Mouse (Mus musculus) R1 (cell line): Measurements from ENCODE around the gene Ccdc85b.

Experiments used
- DNase-seq: peaks from one replicate; pipeline ENCODE4 v3.0.0-alpha.2; 2018; ENCODE audit warnings: low read depth, low spot score

The Ccdc85b gene

GRCm38 (mm10) chr19:5457746-5458442, at the start of gene Ccdc85b:
TSS of gene Ccdc85b (minus strand) at chr19:5457894.
- no peak for DNase-seq

GRCm38 (mm10) chr19:5503687-5504086, 46.0 kb upstream of the Ccdc85b start, which contains the start of gene 1700020D05Rik:
TSS of gene 1700020D05Rik (minus strand) at chr19:5503787.
- no peak for DNase-seq

DNA sequence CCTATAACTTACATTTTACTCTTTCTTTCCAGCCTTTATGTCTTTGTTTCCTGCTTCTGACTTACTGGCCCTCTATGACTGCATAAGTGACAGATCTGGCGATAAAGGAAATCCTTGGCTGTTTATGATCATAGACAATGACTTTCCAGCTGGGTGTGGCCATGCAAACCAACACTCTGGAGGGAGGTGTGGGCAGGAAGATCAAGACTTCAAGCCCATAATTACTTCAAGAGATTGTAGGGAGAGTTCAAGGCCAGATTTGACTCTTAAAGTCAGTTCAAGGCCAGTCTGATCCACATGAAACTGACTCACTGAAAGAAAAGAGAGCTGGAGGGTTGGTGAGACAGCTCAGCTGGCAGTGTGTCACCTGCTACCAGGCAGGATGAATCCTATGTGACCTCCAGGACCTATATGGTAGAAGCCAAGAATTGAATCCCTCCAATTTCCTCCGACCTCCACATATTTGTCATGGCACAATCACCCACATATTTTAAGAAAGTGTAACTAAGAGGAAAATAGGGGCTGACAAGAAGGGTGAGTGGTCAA, 42.7 kb upstream of the Ccdc85b start:
- no peak for DNase-seq

DNA sequence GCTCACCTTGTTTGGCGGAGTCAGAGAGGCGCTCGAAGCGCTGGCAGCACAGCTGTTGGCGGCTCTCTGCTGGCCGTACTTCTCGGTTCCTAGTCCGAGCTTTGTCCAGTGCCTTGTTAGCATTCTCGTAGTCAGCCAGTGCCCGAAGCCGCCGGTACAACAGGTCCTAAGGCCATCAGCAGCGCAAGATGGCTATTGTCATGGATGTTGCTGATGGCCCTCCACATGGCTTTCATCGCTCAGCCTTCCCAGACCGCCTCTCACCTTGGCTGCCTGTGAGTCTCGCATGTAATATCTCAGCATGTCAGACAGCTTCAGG, 38.3 kb upstream of the Ccdc85b start:
- DNase-seq = peak; percentile 54

DNA sequence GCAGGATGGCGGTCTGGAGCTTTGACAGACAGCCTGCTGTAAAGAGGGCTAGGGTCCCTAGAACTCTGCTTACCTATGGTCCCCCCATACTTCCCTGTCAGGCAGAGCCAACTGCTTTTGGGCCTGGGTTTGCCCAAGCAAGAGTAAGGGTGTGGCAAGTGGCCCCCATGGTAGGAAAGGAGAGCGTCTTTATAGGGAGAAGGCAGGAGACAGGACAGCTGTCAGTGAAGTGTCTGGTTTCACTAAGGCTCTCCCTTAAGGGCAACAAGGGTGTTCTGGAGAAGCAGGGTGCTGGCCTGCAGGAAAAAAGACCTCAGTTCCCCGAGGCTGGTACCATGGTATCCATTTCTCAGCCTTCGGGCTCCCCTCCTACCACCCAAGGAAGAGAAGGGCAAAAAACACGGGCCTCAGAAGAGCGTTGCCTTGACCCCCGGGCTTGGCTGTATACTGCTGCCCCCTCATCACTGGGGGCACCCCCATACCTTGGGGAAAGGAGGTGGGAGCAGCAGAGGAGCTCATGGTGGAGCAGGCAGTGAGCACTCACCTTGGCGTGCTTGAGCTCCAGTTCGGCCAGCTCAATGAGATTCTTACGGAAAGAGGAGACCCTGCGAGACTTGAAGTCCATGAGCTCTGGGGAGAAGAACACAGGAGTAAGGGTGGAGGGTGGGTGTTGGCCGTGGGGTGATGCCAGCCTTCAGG, 37.8 kb upstream of the Ccdc85b start:
- peak; percentile 53 for DNase-seq

- DNase-seq = no peak
These were observed 36.6 kb upstream of the Ccdc85b start for GRCm38 (mm10) chr19:5494314-5494713.

DNA sequence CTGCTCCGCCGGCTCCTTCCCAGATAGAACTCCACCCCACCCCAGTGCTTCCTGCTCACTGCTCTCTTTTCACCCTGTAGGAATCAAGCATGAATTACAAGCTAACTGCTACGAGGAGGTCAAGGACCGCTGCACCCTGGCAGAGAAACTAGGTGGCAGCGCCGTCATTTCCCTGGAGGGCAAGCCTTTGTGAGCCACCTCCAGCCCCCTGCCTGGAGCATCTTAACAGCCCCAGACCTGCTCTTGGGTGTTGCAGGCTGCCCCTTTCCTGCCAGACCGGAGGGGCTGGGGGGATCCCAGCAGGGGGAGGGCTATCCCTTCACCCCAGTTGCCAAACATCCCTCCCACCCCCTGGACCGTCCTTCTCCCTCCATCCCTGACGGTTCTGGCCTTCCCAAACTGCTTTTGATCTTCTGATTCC, 35.6 kb upstream of the Ccdc85b start:
- DNase-seq = peak; percentile 66

GRCm38 (mm10) chr19:5492641-5493040, 34.9 kb upstream of the Ccdc85b start:
- no peak for DNase-seq

DNA sequence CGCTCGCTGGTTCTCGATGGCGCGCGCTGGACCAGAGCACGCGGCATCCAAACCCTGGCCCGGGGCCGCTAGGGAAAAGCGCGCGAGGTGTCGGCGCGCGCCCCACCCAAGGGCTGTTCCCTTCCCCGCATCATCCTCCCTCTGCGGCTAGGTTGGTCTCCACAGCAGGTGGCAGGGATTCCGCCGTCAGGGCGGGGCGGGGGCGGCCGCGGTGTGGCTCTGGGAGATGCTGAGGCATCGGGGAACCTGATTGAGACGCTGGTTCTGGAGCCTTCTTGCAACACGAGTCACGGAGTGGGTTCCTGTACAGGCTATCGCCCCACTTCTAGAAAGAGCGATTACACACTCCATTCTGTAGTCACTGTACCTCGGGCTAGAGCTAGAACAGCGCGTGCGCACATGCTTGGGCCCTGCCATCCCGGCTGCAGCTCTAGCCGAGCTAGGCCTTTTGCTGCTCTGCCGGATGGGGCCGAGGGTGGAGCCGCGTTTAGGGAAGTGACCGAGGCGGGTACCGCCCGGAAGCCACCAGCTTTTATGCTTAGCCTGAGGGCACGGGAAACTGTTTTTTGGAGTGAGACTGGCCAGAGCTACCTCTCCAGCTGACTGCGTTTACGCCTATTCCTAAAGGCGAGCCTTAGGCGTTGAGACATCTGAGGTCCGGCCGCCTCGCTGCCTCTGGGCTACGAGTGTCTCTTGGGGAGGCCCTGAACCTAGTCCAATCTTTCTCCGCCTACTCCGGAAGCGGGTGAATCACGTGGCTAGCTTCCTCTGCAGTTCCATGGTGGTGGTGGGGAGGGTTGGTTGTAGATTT, 33.4 kb upstream of the Ccdc85b start:
- peak; percentile 92 for DNase-seq

DNA sequence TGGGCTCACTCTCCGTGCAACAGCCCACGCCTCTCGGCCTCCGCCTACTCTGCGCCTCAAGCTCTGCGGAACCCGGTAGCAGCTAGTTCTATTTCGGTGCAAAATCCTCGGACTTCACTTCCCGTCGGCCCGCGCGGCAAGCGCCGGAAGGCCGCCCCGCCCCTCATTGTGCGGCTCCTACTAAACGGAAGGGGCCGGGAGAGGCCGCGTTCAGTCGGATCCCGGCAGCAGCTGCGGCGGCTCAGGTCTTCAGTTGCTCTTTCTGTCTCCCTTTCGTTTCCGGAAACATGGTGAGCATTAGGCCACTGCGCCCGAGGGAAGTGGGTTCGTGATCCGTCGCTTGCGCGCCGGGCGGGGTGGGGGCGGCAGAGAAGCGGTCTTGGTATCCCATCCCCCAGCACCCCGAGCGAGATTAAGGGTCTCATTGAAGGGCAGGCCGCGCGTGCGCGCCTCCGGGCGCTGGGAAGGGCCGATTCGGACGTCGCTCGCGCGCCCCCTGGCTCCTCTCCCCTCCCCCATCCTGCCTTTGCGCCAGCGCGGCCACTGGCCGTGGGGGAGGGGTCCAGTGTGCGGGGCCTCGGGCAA, 32.7 kb upstream of the Ccdc85b start, which contains the start of gene Cfl1:
Gene Cfl1 (plus strand): TSS at position 143 of the 585 bp plus-strand sequence.
- DNase-seq = peak; percentile 97

GRCm38 (mm10) chr19:5489721-5490120, 32.0 kb upstream of the Ccdc85b start:
- peak; percentile 19 for DNase-seq

DNA sequence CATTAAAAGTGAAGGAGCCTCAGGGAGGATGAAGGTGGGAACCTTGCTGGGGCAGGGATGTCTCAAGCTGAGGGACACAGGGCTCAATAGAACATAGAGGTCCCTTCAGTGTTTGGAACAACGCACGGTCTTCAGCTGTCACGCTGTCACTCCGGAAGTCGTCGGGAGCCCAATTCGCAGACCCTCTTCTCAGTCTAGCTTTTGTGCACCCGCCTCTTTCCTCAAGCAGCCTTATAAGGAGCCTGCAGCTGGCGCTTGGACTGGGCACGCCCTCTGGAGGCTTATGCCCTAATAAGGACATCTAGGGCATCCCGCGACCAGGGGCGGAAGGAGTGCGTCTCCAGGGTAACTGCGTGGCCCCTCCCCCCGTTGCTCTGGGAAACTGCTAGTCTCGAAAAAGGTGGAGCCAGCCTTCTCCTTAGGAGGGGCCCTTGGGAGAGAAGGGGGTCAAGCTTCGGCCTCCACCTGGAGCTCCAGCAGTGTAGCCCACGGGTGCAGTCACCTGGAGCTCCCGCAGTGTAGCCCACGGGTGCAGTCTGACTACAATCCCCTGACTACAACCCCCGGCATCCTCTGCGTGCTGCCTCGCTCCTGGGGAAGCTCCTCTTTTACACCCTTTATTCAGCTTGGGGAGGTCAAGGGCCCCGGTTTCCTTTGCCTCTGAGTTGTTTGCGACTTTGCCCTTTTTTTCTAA, 31.3 kb upstream of the Ccdc85b start:
- DNase-seq = peak; percentile 100

GRCm38 (mm10) chr19:5487768-5488550, 30.3 kb upstream of the Ccdc85b start, which contains the start of gene Mus81:
TSS of gene Mus81 (minus strand) at chr19:5488402.
- peak; percentile 98 for DNase-seq

GRCm38 (mm10) chr19:5486771-5487170, 29.1 kb upstream of the Ccdc85b start:
- no peak for DNase-seq

DNA sequence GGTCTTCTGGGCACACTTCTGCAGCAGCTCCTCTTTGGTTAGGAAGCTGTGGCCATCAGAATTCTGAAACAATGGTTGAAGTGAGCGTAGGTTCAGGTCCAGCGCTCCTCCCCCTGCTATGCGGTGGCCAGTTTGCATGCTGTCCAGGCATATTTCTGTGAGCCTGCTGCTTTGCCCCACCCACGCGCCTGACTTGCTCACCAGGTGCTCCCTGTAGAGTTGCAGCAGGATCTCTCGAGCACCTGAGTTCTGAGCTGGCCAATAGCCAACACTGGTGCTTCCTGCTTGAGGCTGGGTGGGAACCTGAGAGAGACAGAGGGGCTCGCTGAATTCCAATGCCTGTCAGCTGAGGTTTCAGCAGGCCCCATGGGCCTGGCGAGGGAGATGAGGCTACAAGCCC, 28.6 kb upstream of the Ccdc85b start:
- no peak for DNase-seq

GRCm38 (mm10) chr19:5485821-5486220, 28.1 kb upstream of the Ccdc85b start:
- no peak for DNase-seq

- DNase-seq = no peak
These were observed 27.7 kb upstream of the Ccdc85b start for GRCm38 (mm10) chr19:5485371-5485770.

- no peak for DNase-seq
These were observed 26.8 kb upstream of the Ccdc85b start for GRCm38 (mm10) chr19:5484496-5484895.

GRCm38 (mm10) chr19:5483386-5484359, 26.0 kb upstream of the Ccdc85b start:
- no peak for DNase-seq
